Mouse (Mus musculus): ENCODE measurements at regions not wholly inside any gene's neighbourhood (a gene's known extent, or its start where the extent isn't known, plus 50 kb on each side); places are given as distances from the start of the nearest gene placed in this dataset.

- no peak for DNase-seq (ENCODE audit: low read depth, low spot score)
Observed at GRCm38 (mm10) chr16:93141967-93142366, 316.0 kb upstream of the Runx1 start.

- no peak for DNase-seq (ENCODE audit: low read depth, low spot score)
Observed at GRCm38 (mm10) chr16:93140535-93141110, 314.7 kb upstream of the Runx1 start.

- DNase-seq (ENCODE audit: low read depth, low spot score): peak; percentile 36
Observed at GRCm38 (mm10) chr16:93137249-93137648, 311.3 kb upstream of the Runx1 start.

DNA sequence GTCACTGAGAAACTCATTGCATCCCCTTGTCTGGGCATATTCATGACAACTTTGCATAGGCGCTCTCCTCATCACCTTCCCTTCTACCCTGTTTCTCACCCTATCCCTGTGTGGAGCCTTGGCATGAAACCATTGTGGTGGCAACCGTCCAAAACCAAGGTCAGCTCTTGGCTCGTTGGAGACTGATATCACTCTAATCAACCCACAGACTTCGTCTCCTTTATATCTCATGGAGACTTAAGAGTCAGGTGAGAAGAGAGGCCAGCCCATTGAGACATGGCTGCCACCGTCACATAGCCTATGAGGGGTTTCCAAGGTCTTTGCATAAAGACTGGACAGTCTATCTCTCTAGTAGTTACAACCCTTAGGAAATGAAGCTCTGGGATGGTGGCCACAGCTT is 305.5 kb upstream of the Runx1 start:
- DNase-seq (ENCODE audit: low read depth, low spot score): no peak

DNA sequence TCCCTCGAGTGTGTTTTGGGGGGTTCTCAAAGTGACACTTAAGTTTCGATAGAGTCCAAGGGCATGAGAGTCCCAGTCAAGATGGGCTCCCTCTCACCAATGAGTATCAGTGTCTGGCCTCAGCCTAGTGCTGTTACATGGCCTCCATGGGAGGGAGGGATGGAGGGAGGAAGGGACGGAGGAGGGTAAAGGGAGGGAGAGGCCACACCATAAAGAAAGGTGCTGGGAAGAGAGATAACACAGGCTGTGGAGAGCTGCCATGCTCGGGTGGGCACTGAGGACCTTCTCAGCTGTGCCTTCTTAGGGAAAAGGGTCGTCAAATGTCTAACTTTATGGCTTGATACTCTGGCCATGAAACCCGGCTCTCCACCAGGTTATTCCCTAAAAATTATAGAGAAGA is 304.7 kb upstream of the Runx1 start:
- no peak for DNase-seq (ENCODE audit: low read depth, low spot score)

DNA sequence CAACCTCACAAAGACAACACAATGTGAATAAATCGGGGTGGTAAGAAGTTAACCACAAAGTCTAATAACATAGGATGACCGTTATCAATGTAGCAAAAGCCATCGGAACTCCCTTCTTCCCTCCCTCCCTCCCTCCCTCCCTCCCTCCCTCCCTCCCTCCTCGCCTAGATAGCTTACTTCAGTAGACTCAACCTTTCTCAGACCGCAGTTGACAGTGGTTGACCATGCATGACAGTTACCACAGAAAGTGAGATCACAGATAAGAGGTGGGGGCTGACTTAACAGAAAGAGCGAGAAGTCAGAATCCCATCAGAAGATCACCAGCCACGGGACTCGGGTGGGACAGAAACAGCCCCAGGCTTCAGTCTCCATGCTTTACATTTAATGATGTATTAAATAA is 297.8 kb upstream of the Runx1 start:
- DNase-seq (ENCODE audit: low read depth, low spot score): no peak

- DNase-seq (ENCODE audit: low read depth, low spot score): no peak
Observed at GRCm38 (mm10) chr16:93116111-93116969, 290.4 kb upstream of the Runx1 start.

GRCm38 (mm10) chr16:93110912-93111311 is 285.0 kb upstream of the Runx1 start:
- no peak for DNase-seq (ENCODE audit: low read depth, low spot score)

- no peak for DNase-seq (ENCODE audit: low read depth, low spot score)
Observed at GRCm38 (mm10) chr16:93110451-93110850, 284.5 kb upstream of the Runx1 start.

DNA sequence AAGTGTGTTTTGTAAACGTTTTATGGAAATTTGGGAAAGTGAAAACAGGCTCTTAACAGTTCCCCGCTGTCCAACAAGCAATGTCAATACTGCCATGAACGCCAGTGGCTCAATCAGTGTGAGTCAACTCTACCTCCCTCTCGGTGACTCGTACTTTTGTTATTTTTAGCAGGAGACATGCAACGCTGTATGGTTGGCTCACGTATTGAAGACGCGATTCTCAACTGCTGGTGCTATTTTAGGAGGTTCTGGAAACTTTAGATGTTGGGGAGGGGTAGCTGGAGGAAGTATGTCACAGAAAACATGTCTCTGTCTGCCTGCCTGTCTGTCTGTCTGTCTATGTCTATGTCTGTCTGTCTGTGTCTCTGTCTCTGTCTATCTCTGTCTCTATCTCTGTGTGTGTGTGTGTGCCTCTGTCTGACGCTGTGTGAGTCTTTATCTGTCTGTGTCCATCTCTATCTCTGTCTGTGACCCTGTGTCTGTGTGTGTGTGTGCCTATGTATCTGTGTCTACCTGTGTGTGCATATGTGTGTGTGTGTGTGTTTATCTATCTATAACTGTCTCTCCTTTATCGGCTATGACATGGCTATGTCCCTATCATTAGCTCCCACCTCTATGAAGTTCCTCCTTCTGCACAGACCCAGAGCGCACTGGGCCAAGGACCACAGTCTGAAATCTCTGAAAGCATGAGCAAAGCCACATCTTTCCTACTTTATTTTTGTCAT is 283.9 kb upstream of the Runx1 start:
- no peak for DNase-seq (ENCODE audit: low read depth, low spot score)

- peak; percentile 14 for DNase-seq (ENCODE audit: low read depth, low spot score)
Observed at GRCm38 (mm10) chr16:93107524-93107845, 281.5 kb upstream of the Runx1 start.

GRCm38 (mm10) chr16:93106811-93107523 is 281.0 kb upstream of the Runx1 start:
- no peak for DNase-seq (ENCODE audit: low read depth, low spot score)

DNA sequence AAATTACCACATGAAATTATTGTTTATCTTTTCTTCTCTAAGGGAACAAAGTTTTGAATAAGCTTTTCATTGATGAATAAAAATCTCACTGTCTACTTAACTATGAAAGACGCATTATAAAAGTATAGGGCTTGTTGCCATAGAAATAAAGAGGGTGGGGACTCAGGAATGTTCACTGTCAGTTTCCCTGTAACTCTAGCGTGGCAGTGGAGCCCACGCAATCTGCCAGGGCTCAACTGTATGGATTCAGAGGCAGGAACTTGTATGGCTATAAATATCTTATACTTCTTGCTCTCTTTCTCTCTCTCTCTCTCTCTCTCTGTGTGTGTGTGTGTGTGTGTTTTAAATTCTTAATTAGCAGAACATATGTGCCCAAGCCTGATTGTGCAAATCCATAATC is 276.2 kb upstream of the Runx1 start:
- no peak for DNase-seq (ENCODE audit: low read depth, low spot score)

DNA sequence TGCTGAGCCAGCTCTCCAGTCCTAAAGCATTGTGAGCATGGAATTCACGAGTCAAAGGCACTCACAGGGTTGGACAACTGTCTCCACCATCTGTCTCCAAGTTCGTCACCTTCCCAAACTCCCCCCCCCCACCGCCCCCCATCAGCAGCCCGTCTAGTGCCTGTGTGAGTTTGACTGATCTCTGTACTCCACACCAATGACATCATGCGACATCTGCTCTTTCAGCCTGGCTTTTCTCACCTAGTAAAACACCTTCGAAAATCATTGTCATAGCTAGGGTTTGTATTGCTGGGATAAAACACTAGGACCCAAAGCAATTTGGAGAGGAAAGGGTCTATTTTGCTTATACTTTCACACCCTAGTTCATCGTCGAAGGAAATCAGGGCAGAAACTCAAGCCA is 272.1 kb upstream of the Runx1 start:
- DNase-seq (ENCODE audit: low read depth, low spot score): no peak

DNA sequence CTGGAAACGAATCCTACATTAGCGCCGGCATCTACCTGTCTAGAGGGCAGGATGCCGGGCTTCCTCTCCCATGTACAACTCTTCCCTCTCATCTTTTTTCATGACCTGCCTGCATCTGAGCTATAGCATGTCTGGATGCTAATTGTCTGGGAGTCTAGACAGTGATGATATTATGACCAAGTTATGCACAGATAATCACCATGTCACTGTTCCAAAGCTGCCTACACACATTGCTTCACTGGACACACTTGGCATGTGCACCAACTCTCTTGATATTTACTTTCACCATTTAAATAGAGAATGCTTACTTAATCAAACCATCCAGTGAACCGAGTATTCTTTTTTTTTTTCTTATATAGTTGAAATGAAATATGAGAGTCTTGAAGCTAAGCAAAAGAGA is 270.2 kb upstream of the Runx1 start:
- no peak for DNase-seq (ENCODE audit: low read depth, low spot score)

- DNase-seq (ENCODE audit: low read depth, low spot score): no peak
Observed at GRCm38 (mm10) chr16:93092796-93093195, 266.8 kb upstream of the Runx1 start.

DNA sequence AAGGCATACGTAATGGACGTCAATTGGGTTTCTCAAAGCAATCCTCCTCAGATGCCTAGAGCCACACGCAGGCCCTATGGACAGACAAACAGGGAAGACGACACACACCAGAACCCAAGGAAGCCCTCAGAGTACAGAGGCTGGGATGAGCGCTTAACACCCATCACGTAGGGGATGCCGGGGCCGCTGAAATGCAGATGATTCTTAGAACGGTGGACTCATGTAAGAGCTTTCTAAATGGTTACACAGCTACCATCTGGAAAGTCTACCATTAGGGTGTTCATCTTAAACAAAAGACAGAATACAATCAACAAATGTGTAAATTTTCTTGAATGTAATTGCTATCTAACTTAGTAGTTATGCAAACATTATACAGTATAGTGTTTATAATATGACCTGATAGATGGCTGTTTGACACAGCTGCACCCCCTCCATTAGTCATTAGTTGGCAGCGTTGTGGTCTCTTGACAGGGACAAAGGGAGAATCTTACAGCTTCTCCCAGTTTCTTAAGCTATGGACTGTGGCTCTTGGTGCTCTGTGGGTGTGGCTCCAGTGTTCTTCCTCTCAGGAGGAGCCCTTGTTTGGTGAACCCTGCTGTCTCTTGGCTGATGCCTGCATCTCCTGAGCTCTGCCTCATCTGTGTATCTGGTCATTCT is 259.4 kb upstream of the Runx1 start:
- DNase-seq (ENCODE audit: low read depth, low spot score): no peak

- no peak for DNase-seq (ENCODE audit: low read depth, low spot score)
Observed at GRCm38 (mm10) chr16:93083756-93084155, 257.8 kb upstream of the Runx1 start.

- DNase-seq (ENCODE audit: low read depth, low spot score): no peak
Observed at GRCm38 (mm10) chr16:93083142-93083541, 257.2 kb upstream of the Runx1 start.

- DNase-seq (ENCODE audit: low read depth, low spot score): no peak
Observed at GRCm38 (mm10) chr16:93081533-93081932, 255.6 kb upstream of the Runx1 start.

GRCm38 (mm10) chr16:93079660-93080390 is 253.9 kb upstream of the Runx1 start:
- peak; percentile 20 for DNase-seq (ENCODE audit: low read depth, low spot score)

Data from ZHBTc4 (cell line).